Mouse (Mus musculus): ENCODE data around the gene Trib2. TPM values are rescaled to one million over a fixed set of nuclear protein-coding genes. Genes with fewer than 3 reads are reported as not detected.

The Trib2 gene
- polyA plus RNA-seq (2016; fragmentation: Nextera tagmentation; extraction: Ambion mirVana): 5.0 and 5.2 TPM in 2 replicates

DNA sequence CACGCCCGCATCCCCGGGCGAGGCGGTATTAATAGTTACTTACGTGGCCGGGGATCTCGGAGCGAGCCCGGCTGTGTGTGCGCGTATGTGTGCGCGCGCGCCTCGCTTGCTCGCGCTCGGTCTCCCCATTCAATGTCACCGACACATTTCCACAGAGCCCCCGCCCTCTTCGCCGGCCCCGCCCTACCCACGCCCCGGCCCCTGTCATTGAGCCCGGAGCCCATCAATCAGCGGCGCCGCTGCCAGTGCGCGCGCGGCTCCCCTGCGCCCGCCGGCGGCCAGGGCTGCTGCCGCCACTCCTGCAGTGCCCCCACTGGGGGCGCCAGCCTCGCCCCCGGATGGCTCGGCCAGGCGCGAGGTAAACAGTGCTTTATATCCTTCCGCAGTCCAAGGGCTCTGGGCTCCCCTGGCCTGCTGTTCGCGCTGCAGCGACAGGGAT, at the start of gene Trib2:
Gene Trib2 (minus strand): TSS at position 183 of the 439 bp plus-strand sequence.
- Histone ChIP-seq H3K4me2 (peak within 1 kb of the TSS; percentile 85), H3K4me1 (peaks cover 13% of the 10 kb centered on the region; the same call in 1 of the 2 replicates), H3K36me3 (no peaks in the 10 kb centered on the region), H3K27ac (peak within 1 kb of the TSS; percentile 50), H3K4me3 (peak within 1 kb of the TSS; percentile 63), H3K9ac (peak within 1 kb of the TSS; percentile 62), H3K27me3 (replicated peaks) (peaks cover 55% of the 10 kb centered on the region), H3K9me3 (replicated peaks) (no peaks in the 10 kb centered on the region)
- WGBS (ENCODE audit: insufficient replicate concordance): under 1% methylated on average over 50 of the region's 50 CpGs
- ATAC-seq: peak; percentile 88

DNA sequence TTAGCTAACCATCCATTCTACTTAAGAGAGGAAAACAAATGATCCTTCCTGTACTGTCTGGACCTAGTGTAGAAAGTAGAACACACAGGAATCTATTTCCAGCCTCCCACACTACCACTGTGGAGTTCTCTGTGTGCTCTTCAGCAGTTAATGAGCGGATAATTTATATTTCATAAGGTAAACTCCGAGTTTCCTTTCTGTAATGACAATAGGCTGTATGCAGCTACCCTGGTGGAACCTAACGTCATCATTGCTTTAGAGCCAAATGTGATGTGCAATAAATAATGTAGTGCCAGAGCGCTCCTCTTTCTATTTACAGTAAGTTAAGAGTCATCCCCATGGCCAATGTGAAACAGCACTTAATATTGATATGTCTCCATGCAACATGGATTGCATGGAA, 41.3 kb upstream of the Trib2 start:
- Histone ChIP-seq H3K36me3 (no peaks in the 10 kb centered on the region), H3K27ac (no peak overlapping the region), H3K27me3 (replicated peaks) (no peaks in the 10 kb centered on the region), H3K4me2 (no peak overlapping the region), H3K9ac (no peak overlapping the region), H3K4me1 (no peaks in the 10 kb centered on the region), H3K9me3 (replicated peaks) (no peaks in the 10 kb centered on the region), H3K4me3 (no peak overlapping the region)
- WGBS (ENCODE audit: insufficient replicate concordance): 70% methylated on average over 4 of the region's 4 CpGs
- ATAC-seq: no peak

- Histone ChIP-seq H3K4me3 (no peak overlapping the region), H3K27ac (no peak overlapping the region), H3K9ac (no peak overlapping the region), H3K36me3 (no peaks in the 10 kb centered on the region), H3K4me1 (no peaks in the 10 kb centered on the region), H3K4me2 (no peak overlapping the region), H3K9me3 (replicated peaks) (no peaks in the 10 kb centered on the region), H3K27me3 (replicated peaks) (no peaks in the 10 kb centered on the region)
- ATAC-seq: no peak
- 69% methylated on average over 5 of the region's 5 CpGs for WGBS (ENCODE audit: insufficient replicate concordance)
Measured at GRCm38 (mm10) chr12:15855891-15856290, 39.2 kb upstream of the Trib2 start.

DNA sequence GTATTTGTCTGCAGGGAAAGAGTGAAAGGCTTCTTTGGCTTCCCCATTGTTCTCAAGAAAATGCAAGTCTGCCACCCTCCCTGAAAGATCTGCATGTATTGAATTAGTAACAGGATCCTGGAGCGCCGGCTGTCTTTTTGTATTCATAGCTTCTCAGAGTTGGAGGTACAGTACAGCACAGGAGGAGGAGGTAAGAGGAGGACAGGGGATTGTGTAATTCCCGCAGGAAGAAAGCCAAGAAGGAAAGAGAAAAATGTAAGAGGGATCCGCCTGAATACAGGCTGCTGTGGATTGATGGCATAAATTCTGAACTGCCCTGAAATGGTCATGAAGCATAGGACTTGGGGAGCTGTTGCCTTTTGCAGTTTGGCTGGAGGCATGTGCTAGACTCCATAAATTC, 36.1 kb upstream of the Trib2 start:
- no peak overlapping the region for H3K27ac ChIP-seq
- no peak overlapping the region for H3K4me3 ChIP-seq
- no peaks in the 10 kb centered on the region for H3K4me1 ChIP-seq
- H3K36me3 ChIP-seq: no peaks in the 10 kb centered on the region
- no peaks in the 10 kb centered on the region for H3K9me3 ChIP-seq (replicated peaks)
- no peak for ATAC-seq
- H3K27me3 ChIP-seq (replicated peaks): no peaks in the 10 kb centered on the region; the same call in 1 of the 2 replicates
- H3K4me2 ChIP-seq: no peak overlapping the region
- 62% methylated on average over 4 of the region's 4 CpGs for WGBS (ENCODE audit: insufficient replicate concordance)
- H3K9ac ChIP-seq: no peak overlapping the region

GRCm38 (mm10) chr12:15852031-15852430, 35.3 kb upstream of the Trib2 start:
- Histone ChIP-seq H3K27ac (no peak overlapping the region), H3K4me3 (no peak overlapping the region), H3K9me3 (replicated peaks) (no peaks in the 10 kb centered on the region), H3K36me3 (no peaks in the 10 kb centered on the region), H3K4me2 (no peak overlapping the region), H3K9ac (no peak overlapping the region), H3K4me1 (no peaks in the 10 kb centered on the region), H3K27me3 (replicated peaks) (no peaks in the 10 kb centered on the region; the same call in 1 of the 2 replicates)
- WGBS (ENCODE audit: insufficient replicate concordance): 62% methylated on average over 4 of the region's 4 CpGs
- ATAC-seq: no peak

DNA sequence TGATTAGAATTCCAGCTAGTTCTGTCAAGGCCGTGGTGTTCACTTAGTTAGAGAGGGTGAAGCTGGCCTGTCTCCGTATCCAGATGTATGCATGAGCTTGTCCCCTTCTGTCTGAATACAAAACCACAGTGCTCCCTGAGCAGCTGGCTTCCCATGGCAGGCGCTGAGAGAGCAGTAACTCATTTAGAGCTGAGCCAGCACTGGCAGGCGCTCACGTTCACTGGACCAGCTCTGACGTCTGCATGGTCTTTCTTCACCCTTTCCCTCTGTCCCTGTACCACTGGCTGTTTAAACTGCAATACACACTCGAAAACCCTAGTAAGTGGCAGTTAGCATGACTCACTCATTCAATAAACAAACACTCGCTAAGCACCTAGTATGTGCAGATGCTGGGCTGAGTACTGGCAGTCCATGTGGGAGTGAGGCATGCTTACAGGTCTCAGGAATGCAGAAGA, 33.7 kb upstream of the Trib2 start:
- Histone ChIP-seq H3K27ac (no peak overlapping the region), H3K4me3 (no peak overlapping the region), H3K27me3 (replicated peaks) (no peaks in the 10 kb centered on the region; the same call in 1 of the 2 replicates), H3K36me3 (no peaks in the 10 kb centered on the region), H3K4me1 (no peaks in the 10 kb centered on the region), H3K4me2 (no peak overlapping the region), H3K9ac (no peak overlapping the region), H3K9me3 (replicated peaks) (no peaks in the 10 kb centered on the region)
- ATAC-seq: no peak
- WGBS (ENCODE audit: insufficient replicate concordance): 60% methylated on average over 8 of the region's 8 CpGs

- Histone ChIP-seq H3K4me3 (no peak overlapping the region), H3K36me3 (no peaks in the 10 kb centered on the region), H3K4me1 (no peaks in the 10 kb centered on the region), H3K4me2 (no peak overlapping the region), H3K9me3 (replicated peaks) (no peaks in the 10 kb centered on the region), H3K27me3 (replicated peaks) (no peaks in the 10 kb centered on the region; the same call in 1 of the 2 replicates), H3K9ac (no peak overlapping the region), H3K27ac (no peak overlapping the region)
- ATAC-seq: no peak
- 55% methylated on average over 3 of the region's 3 CpGs for WGBS (ENCODE audit: insufficient replicate concordance)
Measured at GRCm38 (mm10) chr12:15849861-15850294, 33.2 kb upstream of the Trib2 start.

- no peak for ATAC-seq
- Histone ChIP-seq H3K27ac (no peak overlapping the region), H3K4me3 (no peak overlapping the region), H3K9me3 (replicated peaks) (no peaks in the 10 kb centered on the region), H3K4me1 (no peaks in the 10 kb centered on the region), H3K9ac (no peak overlapping the region), H3K4me2 (no peak overlapping the region), H3K27me3 (replicated peaks) (no peaks in the 10 kb centered on the region; the same call in 1 of the 2 replicates), H3K36me3 (no peaks in the 10 kb centered on the region)
- WGBS (ENCODE audit: insufficient replicate concordance): 53% methylated on average over 4 of the region's 4 CpGs
Measured at GRCm38 (mm10) chr12:15848391-15848790, 31.7 kb upstream of the Trib2 start.

- Histone ChIP-seq H3K4me3 (no peak overlapping the region), H3K27ac (no peak overlapping the region), H3K9me3 (replicated peaks) (no peaks in the 10 kb centered on the region), H3K9ac (no peak overlapping the region), H3K36me3 (no peaks in the 10 kb centered on the region), H3K4me1 (no peaks in the 10 kb centered on the region), H3K27me3 (replicated peaks) (no peaks in the 10 kb centered on the region), H3K4me2 (no peak overlapping the region)
- WGBS (ENCODE audit: insufficient replicate concordance): 46% methylated on average over 3 of the region's 3 CpGs
- ATAC-seq: no peak
Measured at GRCm38 (mm10) chr12:15844701-15845100, 28.0 kb upstream of the Trib2 start.

- no peak overlapping the region for H3K9ac ChIP-seq
- no peaks in the 10 kb centered on the region for H3K36me3 ChIP-seq
- no peak for ATAC-seq
- no peak overlapping the region for H3K4me2 ChIP-seq
- H3K4me3 ChIP-seq: no peak overlapping the region
- no peaks in the 10 kb centered on the region for H3K4me1 ChIP-seq
- H3K9me3 ChIP-seq (replicated peaks): no peaks in the 10 kb centered on the region
- H3K27me3 ChIP-seq (replicated peaks): no peaks in the 10 kb centered on the region
- no peak overlapping the region for H3K27ac ChIP-seq
- WGBS (ENCODE audit: insufficient replicate concordance): 82% methylated on average over 12 of the region's 12 CpGs
Measured at GRCm38 (mm10) chr12:15840864-15841557, 24.3 kb upstream of the Trib2 start.

DNA sequence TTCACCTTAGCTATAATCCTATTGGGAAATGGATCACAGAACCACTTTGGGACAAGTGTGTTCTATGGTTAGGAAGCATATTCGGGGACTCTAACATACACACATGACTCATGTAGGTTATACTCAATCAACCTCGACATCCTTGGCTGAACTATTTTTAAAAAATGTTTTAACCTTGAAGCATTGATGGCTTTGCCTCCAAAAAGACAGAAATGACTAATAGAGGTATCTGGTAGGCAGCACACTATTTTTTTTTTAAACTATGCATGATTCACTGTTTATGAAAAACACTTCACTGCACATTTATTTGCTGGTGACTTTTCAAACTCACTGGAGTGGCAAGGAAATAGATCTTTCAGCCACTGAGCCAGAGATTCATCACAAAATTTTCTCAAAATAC, 21.5 kb upstream of the Trib2 start:
- no peaks in the 10 kb centered on the region for H3K27me3 ChIP-seq (replicated peaks)
- no peak overlapping the region for H3K27ac ChIP-seq
- H3K9ac ChIP-seq: no peak overlapping the region
- no peaks in the 10 kb centered on the region for H3K36me3 ChIP-seq
- H3K4me3 ChIP-seq: no peak overlapping the region
- H3K4me1 ChIP-seq: no peaks in the 10 kb centered on the region
- no peak overlapping the region for H3K4me2 ChIP-seq
- 61% methylated on average over 2 of the region's 2 CpGs for WGBS (ENCODE audit: insufficient replicate concordance)
- no peak for ATAC-seq
- H3K9me3 ChIP-seq (replicated peaks): no peaks in the 10 kb centered on the region

DNA sequence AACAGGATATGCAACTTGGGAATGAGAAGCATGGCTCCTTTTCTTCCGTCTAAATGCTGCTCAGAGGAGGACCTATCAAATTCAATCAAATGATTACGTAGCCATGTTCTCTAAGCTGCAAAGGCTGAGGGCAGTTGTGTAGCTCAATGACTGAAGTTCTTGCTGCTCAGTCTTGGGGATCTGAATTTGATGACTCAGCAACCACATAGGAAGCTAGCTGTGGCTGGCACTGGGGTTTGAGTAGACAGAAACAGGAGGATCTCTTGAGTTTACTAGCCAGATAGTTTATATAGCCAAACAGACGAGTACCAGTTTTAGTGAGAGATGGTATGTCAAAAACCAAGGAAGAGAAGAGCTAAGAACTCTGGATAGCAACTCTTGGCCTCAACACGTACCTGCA, 20.8 kb upstream of the Trib2 start:
- Histone ChIP-seq H3K9me3 (replicated peaks) (no peaks in the 10 kb centered on the region), H3K27ac (no peak overlapping the region), H3K36me3 (no peaks in the 10 kb centered on the region), H3K4me1 (no peaks in the 10 kb centered on the region), H3K4me3 (no peak overlapping the region), H3K9ac (no peak overlapping the region), H3K4me2 (no peak overlapping the region), H3K27me3 (replicated peaks) (no peaks in the 10 kb centered on the region)
- WGBS (ENCODE audit: insufficient replicate concordance): 78% methylated on average over 4 of the region's 4 CpGs
- ATAC-seq: no peak
